Mouse (Mus musculus) lung, postnatal 0 days (tissue): ENCODE measurements around the gene Trmt112.

ENCODE experiments used
- CTCF ChIP-seq: IDR thresholded peaks from 2 replicates; pipeline ENCODE4 v1.5.1; 2016; ENCODE audit warnings: antibody characterized with exemption, mild to moderate bottlenecking
- EP300 ChIP-seq: IDR thresholded peaks from 2 replicates; pipeline ENCODE4 v1.6.1; 2016; ENCODE audit warnings: antibody characterized with exemption, mild to moderate bottlenecking, control low read depth

- no peak for TF ChIP-seq CTCF
- no peak for TF ChIP-seq EP300
Observed at GRCm38 (mm10) chr19:6877965-6878364, 31.5 kb upstream of the Trmt112 start.
